Mouse (Mus musculus): ENCODE measurements around the gene 6430548M08Rik.

DNA sequence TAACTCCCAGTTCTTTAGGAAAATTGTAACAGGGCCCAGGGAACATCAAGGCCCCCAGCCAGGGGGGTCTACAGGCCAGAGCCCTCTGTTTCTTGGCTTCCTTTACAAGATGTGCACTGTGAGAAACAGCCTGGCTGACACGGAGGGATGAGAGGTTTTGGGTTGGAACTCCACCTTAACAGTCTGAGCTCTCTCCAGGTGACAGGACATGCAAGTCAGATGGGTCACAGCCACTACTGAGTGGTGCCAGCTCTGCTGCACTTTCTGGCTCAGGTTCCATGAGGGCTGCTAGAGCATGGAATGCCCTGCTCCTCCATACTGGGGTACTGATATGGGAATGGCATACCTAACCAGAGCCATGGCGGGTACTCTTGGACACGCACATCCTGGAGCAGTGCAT lies 22.9 kb upstream of the 6430548M08Rik start:
- TF ChIP-seq GATA1 (IDR thresholded peaks at IDR 0.05; ENCODE audit: borderline replicate concordance, low read length) (no peak), TAL1 (conservative IDR thresholded peaks at IDR 0.05; ENCODE audit: low read depth, low read length) (no peak), CTCF (IDR thresholded peaks at IDR 0.05; ENCODE audit: low read depth, low read length) (no peak), GATA2 (IDR thresholded peaks at IDR 0.05; ENCODE audit: borderline replicate concordance, low read depth, low read length) (no peak), POLR2AphosphoS5 (IDR thresholded peaks at IDR 0.05; ENCODE audit: insufficient replicate concordance, low read depth, low read length) (no peak)
